Mouse (Mus musculus) cortical plate, adult 2 months (tissue): ENCODE data around the gene Nrap. TPM values are rescaled to one million over a fixed set of nuclear protein-coding genes. Genes with fewer than 3 reads are reported as not detected.
"Not testable (repeated sequence)": the region's sequence is repeated elsewhere in the genome, so short reads cannot be mapped to it uniquely, and the experiment has no call there.

Experiments used
- H3K27ac ChIP-seq: fragments of 200-500 bp; 2 replicates; pipeline ENCODE4 v1.5.1; 2012; ENCODE audit warnings: low read length, control low read depth, inconsistent platforms; ENCODE audit not compliant: insufficient read depth
- H3K4me1 ChIP-seq: fragments of 200-500 bp; 2 replicates; pipeline ENCODE4 v1.6.1; 2011; ENCODE audit warnings: low read length; ENCODE audit not compliant: control insufficient read depth, insufficient read depth
- H3K4me3 ChIP-seq: fragments of 200-500 bp; 2 replicates; pipeline ENCODE4 v1.5.1; 2011; ENCODE audit warnings: mild to moderate bottlenecking, low read length, control low read depth; ENCODE audit not compliant: insufficient read depth
- CTCF ChIP-seq: fragments of 200-500 bp; IDR thresholded peaks from 2 replicates; pipeline ENCODE4 v1.5.1; 2011; ENCODE audit warnings: mild to moderate bottlenecking, control low read depth, low read length; ENCODE audit not compliant: insufficient read depth; ENCODE audit errors: extremely low read depth
- POLR2A ChIP-seq: fragments of 200-500 bp; IDR thresholded peaks from 2 replicates; pipeline ENCODE4 v1.6.1; 2011; ENCODE audit warnings: mild to moderate bottlenecking, low read length, control low read depth; ENCODE audit not compliant: insufficient read depth; ENCODE audit errors: extremely low read depth
- polyA plus RNA-seq: library from polyadenylated mRNA; depleted of rRNA; stranded (reverse); fragments of >200 nt; gene quantifications from 2 replicates; pipeline ENCODE4 v1.2.3, GENCODE M21; 2012

Gene Nrap
- polyA plus RNA-seq, 1 experiment, result 0.40 TPM

- Histone ChIP-seq H3K4me3 (no peak overlapping the region), H3K27ac (no peak overlapping the region), H3K4me1 (peaks cover 3% of the 10 kb centered on the region; the same call in 1 of the 2 replicates)
- TF ChIP-seq CTCF, result no peak
These were observed 20.9 kb downstream of the Nrap start for GRCm38 (mm10) chr19:56368912-56369311.

- TF ChIP-seq POLR2A, result no peak
- no peak for TF ChIP-seq CTCF
- Histone ChIP-seq H3K27ac (no peak overlapping the region), H3K4me1 (peaks cover 3% of the 10 kb centered on the region; the same call in 1 of the 2 replicates), H3K4me3 (no peak overlapping the region)
These were observed 22.1 kb downstream of the Nrap start for GRCm38 (mm10) chr19:56367778-56368177.

- Histone ChIP-seq H3K4me1 (peaks cover 3% of the 10 kb centered on the region; the same call in 1 of the 2 replicates), H3K27ac (no peak overlapping the region), H3K4me3 (no peak overlapping the region)
- no peak for TF ChIP-seq POLR2A
- TF ChIP-seq CTCF, result no peak
These were observed 23.2 kb downstream of the Nrap start for GRCm38 (mm10) chr19:56366625-56367024.

- Histone ChIP-seq H3K4me1 (peaks cover 3% of the 10 kb centered on the region; the same call in 1 of the 2 replicates), H3K27ac (no peak overlapping the region), H3K4me3 (no peak overlapping the region)
- no peak for TF ChIP-seq CTCF
- TF ChIP-seq POLR2A, result no peak
These were observed 23.7 kb downstream of the Nrap start for GRCm38 (mm10) chr19:56366168-56366567.

- Histone ChIP-seq H3K4me3 (no peak overlapping the region), H3K27ac (no peak overlapping the region), H3K4me1 (peaks cover 3% of the 10 kb centered on the region; the same call in 1 of the 2 replicates)
- no peak for TF ChIP-seq POLR2A
- no peak for TF ChIP-seq CTCF
These were observed 25.3 kb downstream of the Nrap start for GRCm38 (mm10) chr19:56364563-56364962.

- peaks cover 3% of the 10 kb centered on the region; the same call in 1 of the 2 replicates for H3K4me1 ChIP-seq
- H3K4me3 ChIP-seq, result no peak overlapping the region
- TF ChIP-seq CTCF (no peak), POLR2A (no peak)
- no peak overlapping the region for H3K27ac ChIP-seq
These were observed 25.9 kb downstream of the Nrap start for GRCm38 (mm10) chr19:56363721-56364460.

GRCm38 (mm10) chr19:56358890-56359289, 30.9 kb downstream of the Nrap start:
- H3K4me1 ChIP-seq, result no peaks in the 10 kb centered on the region
- no peak overlapping the region for H3K4me3 ChIP-seq
- no peak for TF ChIP-seq POLR2A
- TF ChIP-seq CTCF, result no peak
- no peak overlapping the region for H3K27ac ChIP-seq

- H3K4me3 ChIP-seq, H3K27ac ChIP-seq, H3K4me1 ChIP-seq: not testable (repeated sequence)
These were observed 32.5 kb downstream of the Nrap start for GRCm38 (mm10) chr19:56357374-56357708.

- TF ChIP-seq CTCF, result peak; percentile 68
- no peak for TF ChIP-seq POLR2A
- H3K27ac ChIP-seq, result no peak overlapping the region
- H3K4me3 ChIP-seq, result no peak overlapping the region
These were observed 33.1 kb downstream of the Nrap start for GRCm38 (mm10) chr19:56356480-56357373.

GRCm38 (mm10) chr19:56355201-56355600, 34.6 kb downstream of the Nrap start:
- H3K4me3 ChIP-seq, result no peak overlapping the region
- H3K4me1 ChIP-seq, result no peaks in the 10 kb centered on the region
- no peak overlapping the region for H3K27ac ChIP-seq
- TF ChIP-seq POLR2A (no peak), CTCF (no peak)

More at GRCm38 (mm10) chr19:56356480-56357373, 33.1 kb downstream of the Nrap start:
- H3K4me1 ChIP-seq, result no peaks in the 10 kb centered on the region
